Mouse (Mus musculus): ENCODE measurements around the gene Cotl1. TPM values are rescaled to one million over a fixed set of nuclear protein-coding genes. Genes with fewer than 3 reads are reported as not detected.

Gene Cotl1
- polyA plus RNA-seq, 1 experiment = 428 TPM

DNA sequence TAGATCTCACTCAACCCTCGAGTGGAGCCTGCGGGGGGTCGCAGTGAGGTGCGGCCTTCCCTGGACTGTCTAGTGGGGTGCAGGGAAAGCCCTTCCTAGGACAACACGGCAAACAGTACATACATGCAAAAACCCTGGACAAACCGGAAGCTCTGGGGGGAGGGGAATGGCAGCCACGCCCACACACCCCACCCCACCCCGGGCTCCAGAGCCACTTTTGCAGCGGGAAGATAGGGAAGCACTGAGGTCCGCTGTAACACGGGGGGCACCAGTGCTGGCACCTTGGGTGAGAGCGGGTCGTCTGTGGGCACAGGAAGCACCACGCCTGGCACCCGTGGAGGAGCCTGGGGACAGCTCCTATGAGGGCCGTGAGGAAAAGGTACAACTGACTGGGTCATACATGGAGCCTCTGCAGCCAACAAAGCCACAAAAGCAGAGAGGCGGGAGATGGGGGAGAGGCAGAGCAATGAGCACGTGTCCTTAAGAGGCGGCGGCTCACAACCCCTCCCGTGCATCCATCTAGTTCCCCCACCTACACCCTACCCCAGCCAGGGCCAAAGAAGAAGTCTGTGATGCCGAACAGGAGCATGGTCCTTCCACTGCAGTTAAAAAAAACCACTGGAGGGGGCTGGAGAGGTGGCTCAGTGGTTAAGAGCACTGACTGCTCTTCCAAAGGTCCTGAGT lies 74.4 kb downstream of the Cotl1 start:
- no peaks in the 10 kb centered on the region; the same call in 1 of the 2 replicates for H3K36me3 ChIP-seq (ENCODE audit: control insufficient read depth, insufficient read depth, low read length)
- no peaks in the 10 kb centered on the region for H3K27me3 ChIP-seq (ENCODE audit: control insufficient read depth, insufficient read depth, low read length)
- TF ChIP-seq POLR2A (IDR thresholded peaks at IDR 0.05; ENCODE audit: control insufficient read depth, extremely low read depth, insufficient read depth, low read length, poor library complexity) (no peak), CTCF (IDR thresholded peaks at IDR 0.05; ENCODE audit: borderline replicate concordance, control insufficient read depth, extremely low read depth, insufficient read depth, low read length, poor library complexity) (no peak)
- WGBS = 90% methylated on average over 22 of the region's 22 CpGs
- no peak overlapping the region for H3K27ac ChIP-seq (ENCODE audit: control insufficient read depth, insufficient read depth, low read length)
- no peak overlapping the region for H3K4me3 ChIP-seq (ENCODE audit: control insufficient read depth, insufficient read depth, low read length)
- no peak for DNase-seq
- H3K4me1 ChIP-seq (replicated peaks; ENCODE audit: control insufficient read depth, insufficient read depth, low read length) = no peaks in the 10 kb centered on the region

DNA sequence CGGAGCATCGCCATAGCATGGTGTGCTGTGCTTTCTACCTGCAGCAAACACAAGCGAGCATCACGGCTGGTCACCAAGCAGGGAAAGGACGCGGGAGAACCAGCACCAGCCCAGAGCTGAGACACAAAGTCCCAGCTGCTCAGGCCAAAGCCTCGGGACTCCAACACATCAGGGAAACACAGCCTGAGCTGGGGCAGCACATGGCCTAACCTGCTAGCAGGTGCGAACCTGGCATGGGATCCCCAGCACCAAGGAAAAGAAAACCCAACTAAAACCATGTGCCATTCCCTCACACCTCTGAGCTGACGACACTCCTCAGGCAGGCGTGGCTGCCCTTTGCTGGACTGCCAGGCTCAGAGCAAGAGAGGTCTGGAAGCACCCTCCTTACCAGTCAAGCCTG lies 75.0 kb downstream of the Cotl1 start:
- H3K4me3 ChIP-seq (ENCODE audit: control insufficient read depth, insufficient read depth, low read length) = no peak overlapping the region
- DNase-seq = no peak
- WGBS = 97% methylated on average over 10 of the region's 10 CpGs
- TF ChIP-seq CTCF (IDR thresholded peaks at IDR 0.05; ENCODE audit: borderline replicate concordance, control insufficient read depth, extremely low read depth, insufficient read depth, low read length, poor library complexity) (no peak), POLR2A (IDR thresholded peaks at IDR 0.05; ENCODE audit: control insufficient read depth, extremely low read depth, insufficient read depth, low read length, poor library complexity) (no peak)
- no peak overlapping the region for H3K27ac ChIP-seq (ENCODE audit: control insufficient read depth, insufficient read depth, low read length)
- H3K4me1 ChIP-seq (replicated peaks; ENCODE audit: control insufficient read depth, insufficient read depth, low read length) = no peaks in the 10 kb centered on the region
- H3K36me3 ChIP-seq (ENCODE audit: control insufficient read depth, insufficient read depth, low read length) = no peaks in the 10 kb centered on the region; the same call in 1 of the 2 replicates
- H3K27me3 ChIP-seq (ENCODE audit: control insufficient read depth, insufficient read depth, low read length) = no peaks in the 10 kb centered on the region

DNA sequence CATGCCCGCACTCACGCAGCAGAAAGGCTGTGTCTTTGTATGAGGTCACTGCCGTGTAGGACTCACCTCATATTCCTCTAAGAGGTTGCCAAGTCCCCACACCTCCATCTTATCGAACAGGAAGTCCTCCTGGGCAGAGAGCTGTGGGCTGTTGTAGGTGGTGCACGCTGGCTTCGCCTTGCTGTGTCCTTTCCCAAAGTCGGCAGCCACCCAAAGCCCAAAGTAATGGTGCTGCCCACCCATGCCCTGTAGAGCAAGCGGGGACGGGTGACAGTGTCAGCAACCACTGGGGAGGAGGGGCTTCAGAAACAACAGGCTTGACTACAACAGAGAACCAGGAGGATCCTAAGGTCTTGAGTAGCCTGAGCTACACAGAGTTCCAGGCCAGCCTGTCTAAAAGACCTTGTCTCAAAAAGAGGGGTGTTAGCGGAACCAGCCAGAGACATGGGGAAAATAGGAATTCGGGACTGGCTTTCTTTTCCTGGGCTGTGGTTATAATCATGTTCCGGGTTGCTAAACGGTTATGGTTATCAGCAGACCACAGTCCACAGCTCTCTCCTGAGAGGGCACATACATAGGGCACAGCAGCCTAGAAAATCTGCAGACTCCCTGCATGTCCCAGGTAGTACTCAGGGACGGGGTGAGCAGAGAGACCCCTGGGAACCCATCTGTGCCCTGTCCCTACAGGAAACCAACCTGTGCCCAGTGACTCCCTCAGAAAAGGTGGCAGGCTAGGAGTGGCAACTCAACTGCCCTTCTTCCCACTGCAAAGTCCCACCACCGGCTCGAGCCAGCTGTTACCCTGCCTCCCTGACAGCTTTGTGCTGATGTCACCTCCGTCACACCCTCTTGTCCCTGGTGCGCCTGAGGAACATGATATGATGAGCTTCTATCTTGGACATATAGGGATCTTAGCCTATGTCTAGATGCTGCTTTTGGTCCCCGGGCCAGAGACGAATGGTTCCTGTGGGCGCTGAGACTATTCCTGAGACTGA lies 77.8 kb downstream of the Cotl1 start:
- Histone ChIP-seq H3K4me1 (replicated peaks; ENCODE audit: control insufficient read depth, insufficient read depth, low read length) (no peaks in the 10 kb centered on the region), H3K4me3 (ENCODE audit: control insufficient read depth, insufficient read depth, low read length) (no peak overlapping the region), H3K27ac (ENCODE audit: control insufficient read depth, insufficient read depth, low read length) (no peak overlapping the region), H3K27me3 (ENCODE audit: control insufficient read depth, insufficient read depth, low read length) (no peaks in the 10 kb centered on the region), H3K36me3 (ENCODE audit: control insufficient read depth, insufficient read depth, low read length) (no peaks in the 10 kb centered on the region; the same call in 1 of the 2 replicates)
- 93% methylated on average over 21 of the region's 21 CpGs for WGBS
- TF ChIP-seq POLR2A (IDR thresholded peaks at IDR 0.05; ENCODE audit: control insufficient read depth, extremely low read depth, insufficient read depth, low read length, poor library complexity) (no peak), CTCF (IDR thresholded peaks at IDR 0.05; ENCODE audit: borderline replicate concordance, control insufficient read depth, extremely low read depth, insufficient read depth, low read length, poor library complexity) (no peak)
- DNase-seq = no peak

DNA sequence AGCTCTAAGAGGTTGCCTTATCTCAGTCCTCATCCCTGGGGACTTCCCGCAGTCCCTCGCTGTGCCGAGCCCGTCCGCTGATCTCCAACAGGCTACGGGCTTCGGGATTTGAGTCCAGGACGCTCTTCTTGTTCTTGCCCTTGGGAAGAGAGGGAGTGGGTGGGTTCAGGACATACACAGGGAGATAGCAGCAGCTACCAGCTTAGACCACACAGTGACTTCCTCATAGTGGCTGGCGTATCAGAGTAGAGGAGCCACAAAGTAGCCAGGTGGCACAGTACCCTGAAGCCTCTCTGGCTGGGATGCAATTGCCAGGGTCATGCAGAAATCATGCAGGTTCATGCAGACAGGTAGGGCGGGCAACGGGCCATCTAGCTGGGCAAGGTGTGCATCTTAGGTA lies 78.7 kb downstream of the Cotl1 start:
- TF ChIP-seq POLR2A (IDR thresholded peaks at IDR 0.05; ENCODE audit: control insufficient read depth, extremely low read depth, insufficient read depth, low read length, poor library complexity) (no peak), CTCF (IDR thresholded peaks at IDR 0.05; ENCODE audit: borderline replicate concordance, control insufficient read depth, extremely low read depth, insufficient read depth, low read length, poor library complexity) (no peak)
- 96% methylated on average over 11 of the region's 11 CpGs for whole genome bisulfite sequencing

More for the DNA sequence above, 78.7 kb downstream of the Cotl1 start:
- no peaks in the 10 kb centered on the region for H3K36me3 ChIP-seq (ENCODE audit: control insufficient read depth, insufficient read depth, low read length)
- H3K4me1 ChIP-seq (replicated peaks; ENCODE audit: control insufficient read depth, insufficient read depth, low read length) = no peaks in the 10 kb centered on the region
- H3K27ac ChIP-seq (ENCODE audit: control insufficient read depth, insufficient read depth, low read length) = no peak overlapping the region
- H3K27me3 ChIP-seq (ENCODE audit: control insufficient read depth, insufficient read depth, low read length) = no peaks in the 10 kb centered on the region
- DNase-seq = no peak
- no peak overlapping the region for H3K4me3 ChIP-seq (ENCODE audit: control insufficient read depth, insufficient read depth, low read length)

Other genes with a start within 250 kb of the Cotl1 start
- gene Taf1c, start 235.3 kb downstream of the Cotl1 start, polyA plus RNA-seq (2012; rRNA removed) = 109 and 112 TPM in 2 replicates
- gene Adad2, start 227.8 kb downstream of the Cotl1 start, polyA plus RNA-seq (2012; rRNA removed) = 0.22 and 0.34 TPM in 2 replicates
- 0.32 and 0.47 TPM in 2 replicates for gene Kcng4, start 204.9 kb downstream of the Cotl1 start, polyA plus RNA-seq (2012; rRNA removed)
- 5.9 and 7.4 TPM in 2 replicates for gene Wfdc1, start 174.2 kb downstream of the Cotl1 start, polyA plus RNA-seq (2012; rRNA removed)
- 0.16 and 0.19 TPM in 2 replicates for gene Atp2c2, start 140.5 kb downstream of the Cotl1 start, polyA plus RNA-seq (2012; rRNA removed)
- gene Tldc1, start 62.1 kb downstream of the Cotl1 start, polyA plus RNA-seq (2012; rRNA removed) = 13.9 and 14.0 TPM in 2 replicates
- 41.8 and 51.0 TPM in 2 replicates for gene Klhl36, start 21.7 kb upstream of the Cotl1 start, polyA plus RNA-seq (2012; rRNA removed)
- 126 and 149 TPM in 2 replicates for gene Usp10, start 69.8 kb upstream of the Cotl1 start, polyA plus RNA-seq (2012; rRNA removed)
- 89.2 and 103 TPM in 2 replicates for gene Gm20388, start 70.3 kb upstream of the Cotl1 start, polyA plus RNA-seq (2012; rRNA removed)
- 7.6 TPM in 2 replicates for gene Crispld2, start 151.9 kb upstream of the Cotl1 start, polyA plus RNA-seq (2012; rRNA removed)

Data from thymus, adult 2 months (tissue).